Comparison of ENCODE assay signal across 12 mouse cellular contexts in the genomic region with DNA sequence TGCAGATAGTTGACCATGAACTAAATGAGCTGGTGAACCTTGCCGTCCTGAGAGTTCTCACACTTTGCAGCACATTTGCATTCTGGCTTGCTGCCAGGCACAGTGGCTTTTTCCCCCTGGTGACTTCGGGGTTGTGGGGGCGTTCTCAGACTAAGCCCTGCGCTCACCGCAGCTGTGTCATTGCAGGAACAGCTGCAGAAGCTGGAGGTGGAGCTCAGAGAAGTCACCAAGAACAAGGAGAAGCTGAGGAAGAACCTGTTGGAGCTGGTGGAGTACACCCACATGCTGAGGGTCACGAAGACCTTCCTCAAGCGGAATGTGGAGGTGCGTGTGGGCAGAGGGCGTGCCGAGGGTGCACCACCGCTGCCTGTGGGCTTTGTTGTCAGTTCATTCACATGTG. TPM values are rescaled to one million over a fixed set of nuclear protein-coding genes. Genes with fewer than 3 reads are reported as not detected.
DNase-seq lines count a peak whose midpoint lies in the region; ATAC-seq lines count a peak whose summit lies in the region.
"Had no signal": no experiment of that assay in that cellular context is flagged by ENCODE, and none has a peak within 500 bp of the region (broad histone marks: within the 10 kb centered on the region; RNA-seq: fewer than 3 reads in every experiment).

No protein-coding gene starts in this region.

- peak; percentile 4 to 31 for DNase-seq in left cerebral cortex, adult 18-20 months (ENCODE audit: low spot score in 2 of 2)
- no peak for DNase-seq in left cerebral cortex, postnatal 10 days (ENCODE audit: extremely low spot score in 1 of 2, low spot score in 2 of 2)
- DNase-seq in induced T-regulatory cell, adult 2 months (ENCODE audit: low read depth), result peak; percentile 79
- DNase-seq in thymus, postnatal 0 days (ENCODE audit: low spot score), result peak; percentile 77
- DNase-seq in lung, postnatal 25 days (ENCODE audit: low spot score), result no peak
- DNase-seq: cerebellum, adult 9-11 months had no signal

- H3K36me3 ChIP-seq in forebrain, embryonic 13.5 days (ENCODE audit: poor library complexity, severe bottlenecking), result peaks cover 89% of the 10 kb centered on the region

- H3K4me3 ChIP-seq in forebrain, embryonic 13.5 days, result no peak overlapping the region
- H3K4me3 ChIP-seq: heart, embryonic 13.5 days; neural tube, embryonic 12.5 days had no signal

- intact Hi-C loops in left cerebral cortex, postnatal 10 days (cut with DNase I), result no loop called here

- H3K9me3 ChIP-seq in forebrain, embryonic 13.5 days (replicated peaks), result no peaks in the 10 kb centered on the region
- H3K9me3 ChIP-seq: heart, embryonic 13.5 days; neural tube, embryonic 12.5 days had no signal

- H3K27me3 ChIP-seq in forebrain, embryonic 13.5 days, result no peaks in the 10 kb centered on the region
- H3K27me3 ChIP-seq: heart, embryonic 13.5 days; neural tube, embryonic 12.5 days had no signal

- no peak overlapping the region for H3K27ac ChIP-seq in forebrain, embryonic 13.5 days
- H3K27ac ChIP-seq: heart, embryonic 13.5 days; liver, embryonic 14.5 days; neural tube, embryonic 12.5 days had no signal

- H3K4me1 ChIP-seq in forebrain, embryonic 13.5 days, result no peaks in the 10 kb centered on the region
- H3K4me1 ChIP-seq: heart, embryonic 13.5 days; neural tube, embryonic 12.5 days had no signal

- whole genome bisulfite sequencing in forebrain, embryonic 13.5 days, result 93% methylated on average over 11 of the region's 11 CpGs

- H3K9ac ChIP-seq in forebrain, embryonic 13.5 days, result no peak overlapping the region
- H3K9ac ChIP-seq: heart, embryonic 13.5 days; liver, embryonic 14.5 days; neural tube, embryonic 12.5 days had no signal

- no peak overlapping the region for H3K4me2 ChIP-seq in forebrain, embryonic 13.5 days
- H3K4me2 ChIP-seq: heart, embryonic 13.5 days; neural tube, embryonic 12.5 days had no signal

- ATAC-seq in CD4-positive, CD25-positive, alpha-beta regulatory T cell, adult 4 months, result peak; percentile 79
- ATAC-seq in forebrain, embryonic 13.5 days, result no peak
- no peak for ATAC-seq in monocyte, adult 5-6 weeks (replicated peaks; ENCODE audit: insufficient number of reproducible peaks, low FRiP score, low TSS enrichment, poor library complexity, severe bottlenecking)

RNA-seq across cellular contexts. Expression of a gene that starts 8.9 kb away (rescaled TPM):
- 10 to 100 TPM; 59.8 to 66.9 TPM for total RNA-seq in left cerebral cortex, adult 18-20 months (2021)
- 10 to 100 TPM; 44.5 to 45.2 TPM for total RNA-seq in left cerebral cortex, postnatal 10 days (2021)
- polyA plus RNA-seq in CD4-positive, CD25-positive, alpha-beta regulatory T cell, adult 4 months (2017; shearing (Covaris generic)), result 10 to 100 TPM; 31.0 to 57.7 TPM
- polyA plus RNA-seq in thymus, postnatal 0 days (2015; fragmentation: Nextera tagmentation; extraction: Ambion mirVana), result 50.4 and 53.0 TPM in 2 replicates
- polyA plus RNA-seq in forebrain, embryonic 13.5 days (2015; fragmentation: Nextera tagmentation; extraction: Ambion mirVana), result 44.7 and 45.9 TPM in 2 replicates
- total RNA-seq in monocyte, adult 5-6 weeks (2017), result 26.6 to 55.9 TPM (median 27.8 TPM) in 3 replicates

RNA-seq across cellular contexts. Expression of a gene that starts 58.4 kb away (rescaled TPM):
- 10 to 100 TPM; 25.0 to 29.6 TPM for total RNA-seq in left cerebral cortex, adult 18-20 months (2021)
- 10 to 100 TPM; 28.1 to 28.7 TPM for total RNA-seq in left cerebral cortex, postnatal 10 days (2021)
- 10 to 100 TPM; 57.1 to 69.8 TPM for polyA plus RNA-seq in CD4-positive, CD25-positive, alpha-beta regulatory T cell, adult 4 months (2017; shearing (Covaris generic))
- 43.8 and 50.2 TPM in 2 replicates for polyA plus RNA-seq in thymus, postnatal 0 days (2015; fragmentation: Nextera tagmentation; extraction: Ambion mirVana)
- 64.7 and 66.9 TPM in 2 replicates for polyA plus RNA-seq in forebrain, embryonic 13.5 days (2015; fragmentation: Nextera tagmentation; extraction: Ambion mirVana)
- total RNA-seq in monocyte, adult 5-6 weeks (2017), result 12.7 to 25.2 TPM (median 15.0 TPM) in 3 replicates

RNA-seq across cellular contexts. Expression of a gene that starts 58.4 kb away (rescaled TPM):
- 10 to 100 TPM; 30.6 to 31.3 TPM for total RNA-seq in left cerebral cortex, adult 18-20 months (2021)
- 10 to 100 TPM; 44.3 to 52.2 TPM for total RNA-seq in left cerebral cortex, postnatal 10 days (2021)
- 10 to 100 TPM; 45.0 to 45.7 TPM for polyA plus RNA-seq in CD4-positive, CD25-positive, alpha-beta regulatory T cell, adult 4 months (2017; shearing (Covaris generic))
- 69.5 and 71.1 TPM in 2 replicates for polyA plus RNA-seq in thymus, postnatal 0 days (2015; fragmentation: Nextera tagmentation; extraction: Ambion mirVana)
- 72.8 and 74.4 TPM in 2 replicates for polyA plus RNA-seq in forebrain, embryonic 13.5 days (2015; fragmentation: Nextera tagmentation; extraction: Ambion mirVana)
- total RNA-seq in monocyte, adult 5-6 weeks (2017), result 21.2 to 26.1 TPM (median 23.4 TPM) in 3 replicates

Comparison
In these comparisons a context has a peak if more than half of its experiments do, and no peak if none do; other contexts are left out.
1. DNase-seq: peak in left cerebral cortex, adult 18-20 months (2 of 2), induced T-regulatory cell, adult 2 months (single experiment) and thymus, postnatal 0 days (single experiment); none in left cerebral cortex, postnatal 10 days (0 of 2) and lung, postnatal 25 days (single experiment).